In the genomic region with DNA sequence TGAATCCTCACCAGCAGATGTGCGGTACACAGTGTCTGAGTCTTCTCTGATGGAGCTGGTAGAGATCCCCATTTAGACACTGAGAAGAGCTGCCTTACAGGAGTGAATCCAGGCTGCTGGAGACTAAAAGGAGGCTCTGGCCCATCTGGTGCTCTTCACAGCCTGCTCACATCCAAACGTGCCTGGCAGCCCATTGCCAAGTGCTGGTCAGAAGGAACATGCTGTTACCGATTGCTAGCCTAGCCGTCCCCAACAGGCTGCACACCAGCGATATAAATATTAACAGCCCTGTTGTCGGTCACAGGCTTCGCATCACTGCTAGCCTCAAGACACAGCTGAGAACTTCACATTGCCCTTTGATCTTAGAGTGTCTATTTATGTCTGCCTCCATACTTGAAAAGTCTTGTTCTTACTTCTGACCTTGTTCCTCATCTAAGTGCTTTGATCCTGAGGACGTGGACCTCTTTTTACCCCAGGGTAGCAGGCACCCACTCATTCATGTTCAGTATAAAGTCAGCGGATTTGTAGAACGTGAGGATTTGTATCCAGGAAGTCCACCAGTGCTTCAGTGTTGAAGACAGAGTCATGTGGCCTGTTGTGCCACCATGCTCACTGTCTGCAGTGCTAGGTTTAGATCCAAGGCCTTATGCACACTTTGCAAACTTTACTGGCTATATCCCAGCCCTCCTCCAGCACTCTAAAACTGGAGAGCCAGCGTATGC, we compare ENCODE assay signal across 10 mouse cellular contexts. TPM values are rescaled to one million over a fixed set of nuclear protein-coding genes. Genes with fewer than 3 reads are reported as not detected.
DNase-seq lines count a peak whose midpoint lies in the region; ATAC-seq lines count a peak whose summit lies in the region.
"Had no signal": no experiment of that assay in that cellular context is flagged by ENCODE, and none has a peak within 500 bp of the region (broad histone marks: within the 10 kb centered on the region; RNA-seq: fewer than 3 reads in every experiment).

No protein-coding gene starts in this region.

- no peaks in the 10 kb centered on the region for H3K27me3 ChIP-seq in hindbrain, embryonic 13.5 days
- H3K27me3 ChIP-seq: intestine, embryonic 15.5 days had no signal

- ATAC-seq in erythroblast, adult 5-6 weeks (replicated peaks; ENCODE audit: low FRiP score, poor library complexity, severe bottlenecking), result no peak
- ATAC-seq in hindbrain, embryonic 13.5 days (ENCODE audit: low FRiP score), result no peak
- ATAC-seq: intestine, embryonic 15.5 days had no signal

- DNase-seq in testis, postnatal 14 days (ENCODE audit: low spot score), result peak; percentile 41
- no peak for DNase-seq in testis, postnatal 10 days (ENCODE audit: low spot score)
- peak; percentile 60 for DNase-seq in kidney, adult 18-20 months
- peak; percentile 31 to 45 for DNase-seq in layer of hippocampus, postnatal 36 days
- peak; percentile 86 for DNase-seq in telencephalon, adult 2 months (ENCODE audit: low read depth, low spot score)
- DNase-seq in embryo, embryonic 10.5 days (ENCODE audit: low spot score), result no peak
- DNase-seq: adrenal gland, postnatal 36 days had no signal

- H3K9ac ChIP-seq in hindbrain, embryonic 13.5 days, result no peak overlapping the region
- H3K9ac ChIP-seq: intestine, embryonic 15.5 days had no signal

- no peaks in the 10 kb centered on the region for H3K4me1 ChIP-seq in hindbrain, embryonic 13.5 days (replicated peaks)
- H3K4me1 ChIP-seq: intestine, embryonic 15.5 days had no signal

- H3K9me3 ChIP-seq in hindbrain, embryonic 13.5 days, result no peaks in the 10 kb centered on the region
- H3K9me3 ChIP-seq: intestine, embryonic 15.5 days had no signal

- H3K4me2 ChIP-seq in hindbrain, embryonic 13.5 days, result no peak overlapping the region
- H3K4me2 ChIP-seq: intestine, embryonic 15.5 days had no signal

- 96% methylated on average over 11 of the region's 11 CpGs for WGBS in hindbrain, embryonic 13.5 days

- no peak overlapping the region for H3K27ac ChIP-seq in hindbrain, embryonic 13.5 days
- H3K27ac ChIP-seq: intestine, embryonic 15.5 days had no signal

- peaks cover 96% of the 10 kb centered on the region for H3K36me3 ChIP-seq in hindbrain, embryonic 13.5 days

- H3K4me3 ChIP-seq in hindbrain, embryonic 13.5 days, result no peak overlapping the region
- H3K4me3 ChIP-seq: intestine, embryonic 15.5 days had no signal

RNA-seq across cellular contexts. Expression of a gene that starts 17.4 kb away (rescaled TPM):
- total RNA-seq in layer of hippocampus, postnatal 36 days (2021), result 1 to 10 TPM; 1.4 to 1.8 TPM
- not detected in 2 replicates for total RNA-seq in erythroblast, adult 5-6 weeks (2015; ENCODE audit: low replicate concordance)
- 8.5 TPM in 1 of 2 replicates, not detected in the other for total RNA-seq in erythroblast, adult 5-6 weeks (2017; ENCODE audit: low replicate concordance)
- 2.2 and 3.3 TPM in 2 replicates for polyA plus RNA-seq in hindbrain, embryonic 13.5 days (2015; fragmentation: Nextera tagmentation; extraction: Ambion mirVana)

RNA-seq across cellular contexts. Expression of a gene that starts 25.8 kb away (rescaled TPM):
- 1 to 10 TPM in 1 of 2 experiments, under 1 TPM in 1; 0.60 to 1.1 TPM for total RNA-seq in layer of hippocampus, postnatal 36 days (2021)
- total RNA-seq in erythroblast, adult 5-6 weeks (2015; ENCODE audit: low replicate concordance), result 4.6 and 9.8 TPM in 2 replicates
- 2.9 and 11.3 TPM in 2 replicates for total RNA-seq in erythroblast, adult 5-6 weeks (2017; ENCODE audit: low replicate concordance)
- polyA plus RNA-seq in hindbrain, embryonic 13.5 days (2015; fragmentation: Nextera tagmentation; extraction: Ambion mirVana), result 0.93 and 1.2 TPM in 2 replicates

RNA-seq across cellular contexts. Expression of a gene that starts 52.2 kb away (rescaled TPM):
- 10 to 100 TPM; 76.7 to 78.8 TPM for total RNA-seq in layer of hippocampus, postnatal 36 days (2021)
- total RNA-seq in erythroblast, adult 5-6 weeks (2015; ENCODE audit: low replicate concordance), result 31.5 and 44.7 TPM in 2 replicates
- 20.5 and 29.3 TPM in 2 replicates for total RNA-seq in erythroblast, adult 5-6 weeks (2017; ENCODE audit: low replicate concordance)
- polyA plus RNA-seq in hindbrain, embryonic 13.5 days (2015; fragmentation: Nextera tagmentation; extraction: Ambion mirVana), result 25.3 and 26.9 TPM in 2 replicates

RNA-seq across cellular contexts. Expression of a gene that starts 53.3 kb away (rescaled TPM):
- total RNA-seq in layer of hippocampus, postnatal 36 days (2021), result 1 to 10 TPM; 3.7 to 6.4 TPM
- total RNA-seq in erythroblast, adult 5-6 weeks (2015; ENCODE audit: low replicate concordance), result 2.9 and 3.7 TPM in 2 replicates
- total RNA-seq in erythroblast, adult 5-6 weeks (2017; ENCODE audit: low replicate concordance), result 3.5 TPM in 1 of 2 replicates, not detected in the other
- 1.00 and 1.1 TPM in 2 replicates for polyA plus RNA-seq in hindbrain, embryonic 13.5 days (2015; fragmentation: Nextera tagmentation; extraction: Ambion mirVana)

RNA-seq across cellular contexts. Expression of a gene that starts 57.6 kb away (rescaled TPM):
- 10 to 100 TPM; 39.4 to 45.4 TPM for total RNA-seq in layer of hippocampus, postnatal 36 days (2021)
- 325 and 552 TPM in 2 replicates for total RNA-seq in erythroblast, adult 5-6 weeks (2015; ENCODE audit: low replicate concordance)
- total RNA-seq in erythroblast, adult 5-6 weeks (2017; ENCODE audit: low replicate concordance), result 230 and 255 TPM in 2 replicates
- 7.6 and 9.7 TPM in 2 replicates for polyA plus RNA-seq in hindbrain, embryonic 13.5 days (2015; fragmentation: Nextera tagmentation; extraction: Ambion mirVana)

Comparison
In these comparisons a context has a peak if more than half of its experiments do, and no peak if none do; other contexts are left out.
1. DNase-seq: peak in testis, postnatal 14 days (single experiment), kidney, adult 18-20 months (single experiment), layer of hippocampus, postnatal 36 days (2 of 2) and telencephalon, adult 2 months (single experiment); none in testis, postnatal 10 days (single experiment) and embryo, embryonic 10.5 days (single experiment).